Mouse (Mus musculus) hindbrain, embryonic 15.5 days (tissue): Measurements from ENCODE around the gene Cped1. TPM values are rescaled to one million over a fixed set of nuclear protein-coding genes. Genes with fewer than 3 reads are reported as not detected.
"Not testable (repeated sequence)": the region's sequence is repeated elsewhere in the genome, so short reads cannot be mapped to it uniquely, and the experiment has no call there.

Experiments
- ATAC-seq: fragments of 200-750 bp; cut with Nextera tagmentation; 2 replicates; pipeline ENCODE4 v1.8.0; 2017; ENCODE audit warnings: low read depth, moderate number of reproducible peaks, moderate TSS enrichment; ENCODE audit not compliant: low FRiP score
- H3K27ac ChIP-seq: fragments of 300-500 bp; sonication (generic); replicated peaks from 2 replicates; pipeline ENCODE4 v1.5.1; 2015; ENCODE audit warnings: mild to moderate bottlenecking, inconsistent platforms
- H3K27me3 ChIP-seq: fragments of 300-500 bp; sonication (generic); 2 replicates; pipeline ENCODE4 v1.6.1; 2015; ENCODE audit warnings: control low read depth, inconsistent platforms
- H3K36me3 ChIP-seq: fragments of 300-500 bp; sonication (generic); 2 replicates; pipeline ENCODE4 v1.6.1; 2015; ENCODE audit warnings: control low read depth, inconsistent platforms
- H3K4me1 ChIP-seq: fragments of 300-500 bp; sonication (generic); replicated peaks from 2 replicates; pipeline ENCODE4 v1.6.1; 2015; ENCODE audit warnings: control low read depth, inconsistent platforms
- H3K4me2 ChIP-seq: fragments of 300-500 bp; sonication (generic); 2 replicates; pipeline ENCODE4 v1.6.1; 2015; ENCODE audit warnings: moderate library complexity, mild to moderate bottlenecking, inconsistent platforms
- H3K4me3 ChIP-seq: fragments of 300-500 bp; sonication (generic); 2 replicates; pipeline ENCODE4 v1.5.1; 2015; ENCODE audit warnings: mild to moderate bottlenecking, inconsistent platforms
- H3K9ac ChIP-seq: fragments of 300-500 bp; sonication (generic); 2 replicates; pipeline ENCODE4 v1.6.1; 2015; ENCODE audit warnings: inconsistent platforms
- H3K9me3 ChIP-seq: fragments of 300-500 bp; sonication (generic); 2 replicates; pipeline ENCODE4 v1.6.1; 2016; ENCODE audit warnings: control low read depth, inconsistent platforms
- WGBS: fragments of 180-500 bp; shearing (Covaris S2); methylation state at CpG from one replicate; pipeline ENCODE4 v1.1.7; 2015; 5-methylcytosine and 5-hydroxymethylcytosine counted together
- polyA plus RNA-seq: library from polyadenylated mRNA; unstranded; fragments of >200 nt; fragmentation: Nextera tagmentation; extraction: Ambion mirVana; gene quantifications from 2 replicates; pipeline ENCODE4 v1.2.1, GENCODE M21; 2015

Cped1 gene
- polyA plus RNA-seq, 1 experiment from 2014 or later = 3.7 TPM

DNA sequence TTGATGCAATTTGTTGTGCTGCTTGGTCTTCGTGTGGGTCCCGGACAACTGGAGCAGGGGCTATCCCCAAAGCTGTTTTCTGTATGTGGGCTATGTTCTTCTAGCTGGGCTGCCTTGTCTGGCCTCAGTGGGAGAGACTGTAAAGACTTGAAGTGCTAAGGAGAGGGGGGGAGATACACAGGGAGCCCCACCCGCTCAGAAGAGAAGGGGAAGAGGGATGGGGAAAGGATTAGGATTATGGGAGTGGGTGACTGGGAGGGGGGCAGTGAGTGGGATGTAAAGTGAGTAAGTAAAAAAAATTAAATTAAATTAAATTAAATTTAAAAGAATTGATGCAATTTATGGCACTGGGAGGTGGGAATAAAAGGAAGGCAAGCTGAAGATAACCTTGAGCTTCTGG, 50.2 kb downstream of the Cped1 start:
- H3K9ac ChIP-seq = no peak overlapping the region
- no peaks in the 10 kb centered on the region for H3K36me3 ChIP-seq
- H3K4me3 ChIP-seq = no peak overlapping the region
- no peak for ATAC-seq
- no peaks in the 10 kb centered on the region for H3K27me3 ChIP-seq
- H3K4me1 ChIP-seq = no peaks in the 10 kb centered on the region
- no peaks in the 10 kb centered on the region for H3K9me3 ChIP-seq
- WGBS = 81% methylated on average over 3 of the region's 3 CpGs
- H3K4me2 ChIP-seq = no peak overlapping the region
- H3K27ac ChIP-seq = no peak overlapping the region

- 81% methylated on average over 8 of the region's 8 CpGs for WGBS
Measured at GRCm38 (mm10) chr6:22036396-22036795, 50.7 kb downstream of the Cped1 start.

GRCm38 (mm10) chr6:22036911-22037310, 51.2 kb downstream of the Cped1 start:
- ATAC-seq = no peak
- Histone ChIP-seq H3K27ac (no peak overlapping the region), H3K27me3 (no peaks in the 10 kb centered on the region), H3K4me2 (no peak overlapping the region), H3K9me3 (no peaks in the 10 kb centered on the region), H3K4me1 (no peaks in the 10 kb centered on the region), H3K4me3 (no peak overlapping the region), H3K9ac (no peak overlapping the region), H3K36me3 (no peaks in the 10 kb centered on the region)
- 64% methylated on average over 1 of the region's 1 CpGs for WGBS

More at GRCm38 (mm10) chr6:22036396-22036795, 50.7 kb downstream of the Cped1 start:
- Histone ChIP-seq H3K27me3 (no peaks in the 10 kb centered on the region), H3K4me1 (no peaks in the 10 kb centered on the region), H3K9me3 (no peaks in the 10 kb centered on the region), H3K36me3 (no peaks in the 10 kb centered on the region), H3K4me2 (no peak overlapping the region), H3K9ac (no peak overlapping the region), H3K4me3 (no peak overlapping the region), H3K27ac (no peak overlapping the region)
- ATAC-seq = no peak

- no peak for ATAC-seq
Measured at GRCm38 (mm10) chr6:22037441-22038050, 51.8 kb downstream of the Cped1 start.

DNA sequence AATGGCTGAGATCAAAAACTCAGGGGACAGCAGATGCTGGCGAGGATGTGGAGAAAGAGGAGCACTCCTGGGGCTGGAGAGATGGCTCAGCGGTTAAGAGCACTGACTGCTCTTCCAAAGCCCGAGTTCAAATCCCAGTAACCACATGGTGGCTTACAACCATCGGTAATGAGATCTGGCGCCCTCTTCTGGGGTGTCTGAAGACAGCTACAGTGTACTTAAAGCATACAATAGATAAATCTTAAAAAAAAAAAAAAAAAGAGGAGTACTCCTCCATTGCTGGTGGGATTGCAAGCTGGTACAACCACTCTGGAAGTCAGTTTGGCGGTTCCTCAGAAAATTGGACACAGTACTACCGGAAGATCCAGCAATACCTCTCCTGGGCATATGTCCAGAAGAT, 54.0 kb downstream of the Cped1 start:
- not testable (repeated sequence) for H3K4me2 ChIP-seq, H3K4me1 ChIP-seq, H3K9me3 ChIP-seq, H3K36me3 ChIP-seq, H3K4me3 ChIP-seq, H3K27me3 ChIP-seq, ATAC-seq, H3K27ac ChIP-seq, H3K9ac ChIP-seq
- 67% methylated on average over 7 of the region's 7 CpGs for WGBS

More at GRCm38 (mm10) chr6:22037441-22038050, 51.8 kb downstream of the Cped1 start:
- Histone ChIP-seq H3K27me3 (no peaks in the 10 kb centered on the region), H3K4me3 (no peak overlapping the region), H3K4me2 (no peak overlapping the region), H3K27ac (no peak overlapping the region), H3K9me3 (no peaks in the 10 kb centered on the region), H3K9ac (no peak overlapping the region), H3K4me1 (no peaks in the 10 kb centered on the region), H3K36me3 (no peaks in the 10 kb centered on the region)
- WGBS = 46% methylated on average over 4 of the region's 4 CpGs

- no peak for ATAC-seq
- Histone ChIP-seq H3K36me3 (no peaks in the 10 kb centered on the region), H3K4me3 (no peak overlapping the region), H3K4me1 (no peaks in the 10 kb centered on the region), H3K27ac (no peak overlapping the region), H3K4me2 (no peak overlapping the region), H3K9ac (no peak overlapping the region), H3K27me3 (no peaks in the 10 kb centered on the region), H3K9me3 (no peaks in the 10 kb centered on the region)
- 81% methylated on average over 9 of the region's 9 CpGs for WGBS
Measured at GRCm38 (mm10) chr6:22044880-22045605, 59.3 kb downstream of the Cped1 start.

GRCm38 (mm10) chr6:22047101-22047500, 61.4 kb downstream of the Cped1 start:
- no peak overlapping the region for H3K4me3 ChIP-seq
- H3K4me2 ChIP-seq = no peak overlapping the region
- no peaks in the 10 kb centered on the region for H3K4me1 ChIP-seq
- no peak overlapping the region for H3K9ac ChIP-seq
- no peak for ATAC-seq
- H3K9me3 ChIP-seq = no peaks in the 10 kb centered on the region
- no peaks in the 10 kb centered on the region for H3K36me3 ChIP-seq
- no peak overlapping the region for H3K27ac ChIP-seq
- H3K27me3 ChIP-seq = no peaks in the 10 kb centered on the region
- WGBS = 93% methylated on average over 2 of the region's 2 CpGs

GRCm38 (mm10) chr6:22049093-22049492, 63.4 kb downstream of the Cped1 start:
- H3K4me3 ChIP-seq = no peak overlapping the region
- no peak for ATAC-seq
- no peak overlapping the region for H3K27ac ChIP-seq
- H3K27me3 ChIP-seq = no peaks in the 10 kb centered on the region
- H3K9me3 ChIP-seq = no peaks in the 10 kb centered on the region
- 41% methylated on average over 5 of the region's 5 CpGs for WGBS
- H3K36me3 ChIP-seq = no peaks in the 10 kb centered on the region
- H3K9ac ChIP-seq = no peak overlapping the region
- H3K4me1 ChIP-seq = no peaks in the 10 kb centered on the region
- no peak overlapping the region for H3K4me2 ChIP-seq

- Histone ChIP-seq H3K27me3 (no peaks in the 10 kb centered on the region), H3K4me1 (no peaks in the 10 kb centered on the region), H3K4me2 (no peak overlapping the region), H3K4me3 (no peak overlapping the region), H3K9ac (no peak overlapping the region), H3K9me3 (no peaks in the 10 kb centered on the region), H3K27ac (no peak overlapping the region), H3K36me3 (no peaks in the 10 kb centered on the region)
- WGBS = 92% methylated on average over 3 of the region's 3 CpGs
- ATAC-seq = no peak
Measured at GRCm38 (mm10) chr6:22051526-22051925, 65.8 kb downstream of the Cped1 start.

DNA sequence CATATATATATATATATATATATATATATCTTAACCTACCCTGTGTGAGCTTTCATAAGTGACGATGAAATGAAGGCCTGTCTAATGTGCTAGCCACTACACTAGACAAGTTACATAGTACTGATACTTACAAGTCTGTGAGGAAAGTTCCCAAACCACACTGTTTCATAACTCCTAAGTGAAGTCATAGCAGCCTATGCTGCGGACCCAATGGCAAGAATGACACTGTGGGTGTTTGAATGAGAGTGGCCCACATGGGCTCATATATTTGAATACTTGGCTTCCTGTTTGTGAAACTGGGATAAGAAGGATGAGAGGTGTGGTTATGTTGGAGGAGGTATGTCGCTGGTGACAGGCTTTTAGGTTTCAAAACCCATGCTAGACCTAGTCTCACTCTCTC, 67.3 kb downstream of the Cped1 start:
- 93% methylated on average over 3 of the region's 3 CpGs for WGBS
- Histone ChIP-seq H3K4me3 (no peak overlapping the region), H3K4me1 (no peaks in the 10 kb centered on the region), H3K9me3 (no peaks in the 10 kb centered on the region), H3K9ac (no peak overlapping the region), H3K27me3 (no peaks in the 10 kb centered on the region), H3K4me2 (no peak overlapping the region), H3K27ac (no peak overlapping the region), H3K36me3 (no peaks in the 10 kb centered on the region)
- no peak for ATAC-seq

GRCm38 (mm10) chr6:22064341-22064740, 78.6 kb downstream of the Cped1 start:
- Histone ChIP-seq H3K4me1 (no peaks in the 10 kb centered on the region), H3K27me3 (no peaks in the 10 kb centered on the region), H3K4me2 (no peak overlapping the region), H3K4me3 (no peak overlapping the region), H3K36me3 (no peaks in the 10 kb centered on the region), H3K9me3 (no peaks in the 10 kb centered on the region), H3K9ac (no peak overlapping the region), H3K27ac (no peak overlapping the region)
- no peak for ATAC-seq
- WGBS = 95% methylated on average over 4 of the region's 4 CpGs

GRCm38 (mm10) chr6:22070603-22071322, 85.0 kb downstream of the Cped1 start:
- Histone ChIP-seq H3K36me3 (no peaks in the 10 kb centered on the region), H3K27me3 (no peaks in the 10 kb centered on the region), H3K4me2 (peak overlapping the region; percentile 41), H3K4me3 (no peak overlapping the region), H3K4me1 (0 out of 2 replicates have a peak, but pooled peaks cover 5% of the 10 kb centered on the region), H3K27ac (no peak overlapping the region), H3K9ac (no peak overlapping the region), H3K9me3 (no peaks in the 10 kb centered on the region)
- peak; percentile 38; the same call in 1 of the 2 replicates for ATAC-seq
- WGBS = 79% methylated on average over 15 of the region's 15 CpGs
